Mouse (Mus musculus): ENCODE results near the gene Pola1.

Gene Pola1

DNA sequence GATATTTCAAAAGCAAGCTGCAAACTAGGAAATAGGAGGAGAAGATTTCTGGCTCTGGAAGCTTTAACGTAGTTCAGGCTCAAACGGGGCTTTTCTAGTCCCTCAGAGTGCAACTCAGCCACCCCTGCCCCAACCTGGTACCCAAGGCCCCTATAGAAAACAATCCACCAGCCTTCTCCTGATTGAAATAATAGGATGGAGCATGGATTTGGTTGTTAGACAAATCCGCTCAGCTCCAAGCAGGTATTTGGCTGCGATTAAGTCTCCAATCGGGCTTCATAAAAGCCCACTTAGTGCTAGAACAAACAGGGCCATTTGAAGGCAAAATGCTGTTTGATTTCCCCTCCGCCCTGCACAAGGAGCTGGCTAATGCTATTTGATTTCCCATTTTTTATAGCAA lies 339.9 kb downstream of the Pola1 start:
- ATAC-seq (ENCODE audit: insufficient number of reproducible peaks, low FRiP score, low TSS enrichment), result no peak

- ATAC-seq (ENCODE audit: insufficient number of reproducible peaks, low FRiP score, low TSS enrichment), result no peak
Measured at GRCm38 (mm10) chrX:93289851-93290380, 342.0 kb downstream of the Pola1 start.

DNA sequence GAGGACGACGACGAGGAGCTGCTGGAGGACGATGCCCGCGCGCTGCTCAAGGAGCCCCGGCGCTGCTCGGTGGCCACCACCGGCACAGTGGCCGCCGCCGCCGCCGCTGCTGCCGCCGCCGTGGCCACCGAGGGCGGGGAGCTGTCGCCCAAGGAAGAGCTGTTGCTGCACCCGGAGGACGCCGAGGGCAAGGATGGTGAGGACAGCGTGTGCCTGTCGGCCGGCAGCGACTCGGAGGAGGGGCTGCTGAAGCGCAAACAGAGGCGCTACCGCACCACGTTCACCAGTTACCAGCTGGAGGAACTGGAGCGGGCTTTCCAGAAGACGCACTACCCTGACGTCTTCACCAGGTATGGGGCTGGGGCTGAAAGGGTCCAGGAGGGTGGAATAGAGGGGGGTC lies 342.9 kb downstream of the Pola1 start:
- ATAC-seq (ENCODE audit: insufficient number of reproducible peaks, low FRiP score, low TSS enrichment), result no peak

DNA sequence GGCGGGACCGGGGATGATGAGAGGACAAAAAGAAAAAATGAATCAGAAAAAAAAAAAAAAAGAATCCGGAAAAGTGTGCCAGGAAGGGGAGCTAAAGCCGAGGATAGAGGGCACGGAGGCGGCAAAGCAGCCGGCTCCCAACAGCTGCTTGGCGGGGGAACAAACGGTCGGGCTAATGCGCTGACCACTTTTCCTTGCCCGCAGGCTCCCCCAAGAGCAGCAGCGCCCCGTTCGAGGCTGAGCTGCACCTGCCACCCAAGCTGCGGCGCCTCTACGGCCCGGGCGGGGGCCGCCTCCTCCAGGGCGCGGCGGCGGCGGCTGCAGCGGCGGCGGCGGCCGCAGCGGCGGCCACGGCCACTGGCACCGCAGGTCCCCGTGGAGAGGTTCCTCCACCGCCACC lies 343.6 kb downstream of the Pola1 start:
- no peak for ATAC-seq (ENCODE audit: insufficient number of reproducible peaks, low FRiP score, low TSS enrichment)

DNA sequence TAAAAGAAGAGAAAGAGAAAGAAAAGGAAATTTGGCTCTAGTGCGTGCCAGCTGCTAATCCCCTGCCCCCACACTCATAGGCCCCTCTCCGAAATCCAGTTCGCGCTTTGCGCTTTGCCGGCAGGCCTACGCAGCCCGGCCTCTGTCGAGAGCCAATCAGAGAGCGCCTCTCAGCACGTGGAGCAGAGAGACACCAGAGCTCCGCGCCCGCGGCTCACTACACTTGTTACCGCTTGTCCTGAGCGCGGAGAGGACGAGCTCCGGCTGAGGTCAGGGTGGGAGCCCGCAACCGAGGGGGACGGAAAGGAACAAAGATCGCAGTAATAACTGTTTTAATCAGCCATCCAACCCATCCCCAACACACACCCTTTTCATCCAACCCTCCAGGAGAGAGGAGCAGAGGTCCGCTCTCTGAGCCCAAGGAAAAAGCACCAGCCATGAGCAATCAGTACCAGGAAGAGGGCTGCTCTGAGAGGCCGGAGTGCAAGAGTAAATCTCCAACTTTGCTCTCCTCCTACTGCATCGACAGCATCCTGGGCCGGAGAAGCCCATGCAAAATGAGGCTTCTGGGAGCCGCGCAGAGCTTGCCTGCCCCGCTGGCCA lies 345.6 kb downstream of the Pola1 start, which contains the start of gene Arx:
Gene Arx, plus strand, starts transcription at position 155 of the 603 bp plus-strand sequence.
- no peak for ATAC-seq (ENCODE audit: insufficient number of reproducible peaks, low FRiP score, low TSS enrichment)

GRCm38 (mm10) chrX:93285091-93285490 lies 346.9 kb downstream of the Pola1 start:
- ATAC-seq (ENCODE audit: insufficient number of reproducible peaks, low FRiP score, low TSS enrichment), result no peak

DNA sequence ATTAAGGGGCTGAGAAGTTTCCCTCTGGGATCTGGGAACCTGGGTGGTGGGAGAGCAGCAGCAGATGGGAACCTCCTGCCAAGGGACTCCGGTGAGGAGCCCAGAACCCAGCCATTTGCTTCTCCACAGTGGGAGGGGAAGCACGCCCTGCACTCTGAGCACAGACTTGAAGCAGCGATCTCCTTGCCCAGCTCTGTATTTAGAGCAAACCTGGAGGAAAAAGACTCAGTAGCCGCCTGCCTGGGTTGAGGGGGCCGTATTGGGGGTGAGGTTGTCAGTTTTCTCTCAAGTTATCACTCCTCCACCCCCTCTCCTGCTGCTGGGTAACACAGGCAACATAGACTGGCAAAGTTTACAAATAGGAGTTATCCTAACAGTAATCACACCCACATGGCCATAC lies 350.2 kb downstream of the Pola1 start:
- no peak for ATAC-seq (ENCODE audit: insufficient number of reproducible peaks, low FRiP score, low TSS enrichment)

GRCm38 (mm10) chrX:93281028-93281723 lies 350.8 kb downstream of the Pola1 start:
- ATAC-seq (ENCODE audit: insufficient number of reproducible peaks, low FRiP score, low TSS enrichment), result no peak

GRCm38 (mm10) chrX:93279940-93280339 lies 352.0 kb downstream of the Pola1 start:
- ATAC-seq (ENCODE audit: insufficient number of reproducible peaks, low FRiP score, low TSS enrichment), result no peak

GRCm38 (mm10) chrX:93275689-93276088 lies 356.3 kb downstream of the Pola1 start:
- no peak for ATAC-seq (ENCODE audit: insufficient number of reproducible peaks, low FRiP score, low TSS enrichment)

Measured in cerebellum, adult (tissue).